Mouse (Mus musculus) megakaryocyte, embryonic 14.5 days (primary cell): ENCODE measurements around the gene Lipa.

ENCODE experiments used
- FLI1 ChIP-seq: IDR thresholded peaks from 2 replicates; pipeline ENCODE4 v1.6.1; 2012; ENCODE audit warnings: low read length, inconsistent platforms, mixed read lengths
- GATA1 ChIP-seq: IDR thresholded peaks from 3 replicates; pipeline ENCODE4 v1.6.1; 2012; ENCODE audit warnings: mixed read lengths, low read length, inconsistent platforms, borderline replicate concordance

- TF ChIP-seq FLI1 (no peak), GATA1 (no peak)
These were observed 20.7 kb upstream of the Lipa start for GRCm38 (mm10) chr19:34547976-34548375.
